8 mouse cellular contexts compared by ENCODE assay signal in the genomic region with DNA sequence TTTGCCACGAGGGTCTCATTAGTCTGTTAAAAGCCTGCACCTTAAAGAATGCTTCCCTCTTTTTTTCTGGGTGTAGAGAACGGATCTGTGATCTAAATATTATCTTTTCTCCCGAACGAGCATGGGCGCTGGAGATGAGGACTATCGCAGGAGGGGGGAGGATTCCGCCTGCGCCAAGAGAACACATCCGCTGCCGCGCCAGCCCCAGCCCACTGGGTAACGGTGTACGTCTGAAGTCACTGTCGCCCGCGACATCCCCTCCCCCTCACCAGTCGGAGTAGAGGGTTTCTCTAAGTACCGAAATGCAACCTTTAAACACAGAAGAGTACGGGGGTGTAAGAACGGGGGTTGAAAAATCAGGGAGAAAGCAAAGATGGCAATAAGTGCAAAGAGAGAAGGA. TPM values are rescaled to one million over a fixed set of nuclear protein-coding genes. Genes with fewer than 3 reads are reported as not detected.
DNase-seq lines count a peak whose midpoint lies in the region; ATAC-seq lines count a peak whose summit lies in the region.

No protein-coding gene starts in this region.

- no peak for DNase-seq in neural tube, embryonic 11.5 days (ENCODE audit: low spot score)
- DNase-seq in neural tube, embryonic 10.5 days (ENCODE audit: extremely low spot score, low spot score) = no peak
- peak; percentile 65 for DNase-seq in cerebellum, adult 9-10 months
- no peak for DNase-seq in heart, embryonic 10.5 days (ENCODE audit: low spot score)
- peak; percentile 77 for DNase-seq in naive thymus-derived CD4-positive, alpha-beta T cell, adult 2 months (ENCODE audit: low read depth)
- DNase-seq in thymus, postnatal 0 days (ENCODE audit: low spot score) = peak; percentile 66

- peaks cover 8% of the 10 kb centered on the region for H3K4me1 ChIP-seq in neural tube, embryonic 11.5 days (ENCODE audit: control insufficient read depth, insufficient read depth, low read length)
- peaks cover 9% of the 10 kb centered on the region; the same call in 1 of the 2 replicates for H3K4me1 ChIP-seq in heart, embryonic 10.5 days
- peaks cover 13% of the 10 kb centered on the region for H3K4me1 ChIP-seq in kidney, embryonic 16.5 days (ENCODE audit: insufficient read depth, low read length)
- peaks cover 18% of the 10 kb centered on the region; the same call in 1 of the 2 replicates for H3K4me1 ChIP-seq in limb, embryonic 15.5 days

- peak overlapping the region; percentile 63 for H3K4me2 ChIP-seq in neural tube, embryonic 11.5 days (ENCODE audit: low read depth)
- H3K4me2 ChIP-seq in kidney, embryonic 16.5 days (replicated peaks; ENCODE audit: low read depth, low read length) = peak overlapping the region; percentile 59
- peak overlapping the region; percentile 58 for H3K4me2 ChIP-seq in limb, embryonic 15.5 days

- no peaks in the 10 kb centered on the region for H3K27me3 ChIP-seq in neural tube, embryonic 11.5 days (ENCODE audit: control insufficient read depth, insufficient read depth, low read length)
- H3K27me3 ChIP-seq in heart, embryonic 10.5 days (ENCODE audit: insufficient read depth, poor library complexity, severe bottlenecking) = peaks cover 20% of the 10 kb centered on the region; the same call in 1 of the 2 replicates
- no peaks in the 10 kb centered on the region; the same call in 1 of the 2 replicates for H3K27me3 ChIP-seq in kidney, embryonic 16.5 days (ENCODE audit: insufficient read depth, low read length)
- peaks cover 6% of the 10 kb centered on the region; the same call in 1 of the 2 replicates for H3K27me3 ChIP-seq in limb, embryonic 15.5 days

- H3K9ac ChIP-seq in neural tube, embryonic 11.5 days (ENCODE audit: low read length) = peak overlapping the region; percentile 73
- H3K9ac ChIP-seq in kidney, embryonic 16.5 days (replicated peaks; ENCODE audit: low read length) = peak overlapping the region; percentile 89
- peak overlapping the region; percentile 64 for H3K9ac ChIP-seq in limb, embryonic 15.5 days

- no peak overlapping the region; the same call in 1 of the 2 replicates for H3K27ac ChIP-seq in neural tube, embryonic 11.5 days (ENCODE audit: low read depth, low read length)
- H3K27ac ChIP-seq in heart, embryonic 10.5 days = peak overlapping the region; percentile 96
- peak overlapping the region; percentile 100 for H3K27ac ChIP-seq in kidney, embryonic 16.5 days (ENCODE audit: low read length)
- H3K27ac ChIP-seq in limb, embryonic 15.5 days = peak overlapping the region; percentile 99

- ATAC-seq in neural tube, embryonic 11.5 days (ENCODE audit: insufficient read depth, low FRiP score, low TSS enrichment) = no peak
- no peak for ATAC-seq in kidney, embryonic 16.5 days (ENCODE audit: low FRiP score, low TSS enrichment)
- no peak for ATAC-seq in limb, embryonic 15.5 days (ENCODE audit: insufficient number of reproducible peaks, low FRiP score, low TSS enrichment, low read depth)

- WGBS in neural tube, embryonic 11.5 days = 17% methylated on average over 20 of the region's 20 CpGs
- 13% methylated on average over 20 of the region's 20 CpGs for WGBS in heart, embryonic 10.5 days
- WGBS in kidney, embryonic 16.5 days = 27% methylated on average over 20 of the region's 20 CpGs
- 19% methylated on average over 20 of the region's 20 CpGs for WGBS in limb, embryonic 15.5 days

- H3K4me3 ChIP-seq in neural tube, embryonic 11.5 days (ENCODE audit: low read depth, low read length) = peak overlapping the region; percentile 73
- peak overlapping the region; percentile 71 for H3K4me3 ChIP-seq in heart, embryonic 10.5 days
- H3K4me3 ChIP-seq in kidney, embryonic 16.5 days (ENCODE audit: low read length) = peak overlapping the region; percentile 82
- peak overlapping the region; percentile 60 for H3K4me3 ChIP-seq in limb, embryonic 15.5 days

- no peaks in the 10 kb centered on the region for H3K9me3 ChIP-seq in neural tube, embryonic 11.5 days (ENCODE audit: control insufficient read depth, low read length)
- H3K9me3 ChIP-seq in heart, embryonic 10.5 days = no peaks in the 10 kb centered on the region
- no peaks in the 10 kb centered on the region for H3K9me3 ChIP-seq in kidney, embryonic 16.5 days (ENCODE audit: low read length)
- H3K9me3 ChIP-seq in limb, embryonic 15.5 days = no peaks in the 10 kb centered on the region

- H3K36me3 ChIP-seq in neural tube, embryonic 11.5 days (ENCODE audit: control insufficient read depth, insufficient read depth, low read length) = no peaks in the 10 kb centered on the region
- peaks cover 25% of the 10 kb centered on the region; the same call in 1 of the 2 replicates for H3K36me3 ChIP-seq in heart, embryonic 10.5 days
- H3K36me3 ChIP-seq in kidney, embryonic 16.5 days (ENCODE audit: insufficient read depth, low read length) = no peaks in the 10 kb centered on the region
- no peaks in the 10 kb centered on the region; the same call in 1 of the 2 replicates for H3K36me3 ChIP-seq in limb, embryonic 15.5 days

RNA-seq across cellular contexts. Expression of a gene that starts 0.8 kb away (rescaled TPM):
- polyA plus RNA-seq in neural tube, embryonic 11.5 days (2014; fragmentation: Nextera tagmentation; extraction: Ambion mirVana) = 80.0 and 89.3 TPM in 2 replicates
- polyA plus RNA-seq in heart, embryonic 10.5 days (2016; fragmentation: Nextera tagmentation; extraction: Ambion mirVana) = 49.5 and 56.8 TPM in 2 replicates
- 54.7 and 61.1 TPM in 2 replicates for polyA plus RNA-seq in kidney, embryonic 16.5 days (2015; fragmentation: Nextera tagmentation; extraction: Ambion mirVana)
- 40.2 and 44.7 TPM in 2 replicates for polyA plus RNA-seq in limb, embryonic 15.5 days (2015; fragmentation: Nextera tagmentation; extraction: Ambion mirVana)
- polyA plus RNA-seq in thymus, postnatal 0 days (2015; fragmentation: Nextera tagmentation; extraction: Ambion mirVana) = 47.2 and 55.7 TPM in 2 replicates

RNA-seq across cellular contexts. Expression of a gene that starts 34.7 kb away (rescaled TPM):
- polyA plus RNA-seq in neural tube, embryonic 11.5 days (2014; fragmentation: Nextera tagmentation; extraction: Ambion mirVana) = 16.3 and 19.0 TPM in 2 replicates
- 43.1 and 58.2 TPM in 2 replicates for polyA plus RNA-seq in heart, embryonic 10.5 days (2016; fragmentation: Nextera tagmentation; extraction: Ambion mirVana)
- polyA plus RNA-seq in kidney, embryonic 16.5 days (2015; fragmentation: Nextera tagmentation; extraction: Ambion mirVana) = 65.1 and 66.2 TPM in 2 replicates
- 38.2 and 38.8 TPM in 2 replicates for polyA plus RNA-seq in limb, embryonic 15.5 days (2015; fragmentation: Nextera tagmentation; extraction: Ambion mirVana)
- polyA plus RNA-seq in thymus, postnatal 0 days (2015; fragmentation: Nextera tagmentation; extraction: Ambion mirVana) = 43.5 and 43.7 TPM in 2 replicates

RNA-seq across cellular contexts. Expression of a gene that starts 43.6 kb away (rescaled TPM):
- polyA plus RNA-seq in neural tube, embryonic 11.5 days (2014; fragmentation: Nextera tagmentation; extraction: Ambion mirVana) = 133 and 144 TPM in 2 replicates
- polyA plus RNA-seq in heart, embryonic 10.5 days (2016; fragmentation: Nextera tagmentation; extraction: Ambion mirVana) = 124 and 146 TPM in 2 replicates
- polyA plus RNA-seq in kidney, embryonic 16.5 days (2015; fragmentation: Nextera tagmentation; extraction: Ambion mirVana) = 147 and 159 TPM in 2 replicates
- polyA plus RNA-seq in limb, embryonic 15.5 days (2015; fragmentation: Nextera tagmentation; extraction: Ambion mirVana) = 111 and 114 TPM in 2 replicates
- 212 and 213 TPM in 2 replicates for polyA plus RNA-seq in thymus, postnatal 0 days (2015; fragmentation: Nextera tagmentation; extraction: Ambion mirVana)

RNA-seq across cellular contexts. Expression of a gene that starts 43.6 kb away (rescaled TPM):
- polyA plus RNA-seq in neural tube, embryonic 11.5 days (2014; fragmentation: Nextera tagmentation; extraction: Ambion mirVana) = 2.1 and 2.5 TPM in 2 replicates
- polyA plus RNA-seq in heart, embryonic 10.5 days (2016; fragmentation: Nextera tagmentation; extraction: Ambion mirVana) = 1.3 and 3.0 TPM in 2 replicates
- polyA plus RNA-seq in kidney, embryonic 16.5 days (2015; fragmentation: Nextera tagmentation; extraction: Ambion mirVana) = 4.3 and 4.8 TPM in 2 replicates
- 3.3 and 3.6 TPM in 2 replicates for polyA plus RNA-seq in limb, embryonic 15.5 days (2015; fragmentation: Nextera tagmentation; extraction: Ambion mirVana)
- 71.5 and 74.1 TPM in 2 replicates for polyA plus RNA-seq in thymus, postnatal 0 days (2015; fragmentation: Nextera tagmentation; extraction: Ambion mirVana)

RNA-seq across cellular contexts. Expression of a gene that starts 58.4 kb away (rescaled TPM):
- 33.4 and 42.2 TPM in 2 replicates for polyA plus RNA-seq in neural tube, embryonic 11.5 days (2014; fragmentation: Nextera tagmentation; extraction: Ambion mirVana)
- 59.3 and 60.8 TPM in 2 replicates for polyA plus RNA-seq in heart, embryonic 10.5 days (2016; fragmentation: Nextera tagmentation; extraction: Ambion mirVana)
- 76.0 and 82.0 TPM in 2 replicates for polyA plus RNA-seq in kidney, embryonic 16.5 days (2015; fragmentation: Nextera tagmentation; extraction: Ambion mirVana)
- 54.0 and 58.6 TPM in 2 replicates for polyA plus RNA-seq in limb, embryonic 15.5 days (2015; fragmentation: Nextera tagmentation; extraction: Ambion mirVana)
- 33.4 and 36.2 TPM in 2 replicates for polyA plus RNA-seq in thymus, postnatal 0 days (2015; fragmentation: Nextera tagmentation; extraction: Ambion mirVana)

Comparison
In these comparisons a context has a peak if more than half of its experiments do, and no peak if none do; other contexts are left out.
1. DNase-seq: peak in cerebellum, adult 9-10 months (single experiment), naive thymus-derived CD4-positive, alpha-beta T cell, adult 2 months (single experiment) and thymus, postnatal 0 days (single experiment); none in neural tube, embryonic 11.5 days (single experiment), neural tube, embryonic 10.5 days (single experiment) and heart, embryonic 10.5 days (single experiment).
2. Peak in every context shown above with its lines, with median percentiles within 50 percentile points of each other: H3K4me2 ChIP-seq, H3K4me3 ChIP-seq and H3K9ac ChIP-seq.